Mouse (Mus musculus): ENCODE results near the gene Myocd. TPM values are rescaled to one million over a fixed set of nuclear protein-coding genes. Genes with fewer than 3 reads are reported as not detected.

Gene Myocd
- total RNA-seq, 2 experiments from 2014 or later = not detected

GRCm38 (mm10) chr11:65214954-65215629 lies 54.7 kb downstream of the Myocd start:
- ATAC-seq (replicated peaks; ENCODE audit: poor library complexity) = no peak

GRCm38 (mm10) chr11:65213806-65214205 lies 56.0 kb downstream of the Myocd start:
- no peak for ATAC-seq (replicated peaks; ENCODE audit: poor library complexity)

GRCm38 (mm10) chr11:65211701-65212100 lies 58.1 kb downstream of the Myocd start:
- no peak for ATAC-seq (replicated peaks; ENCODE audit: poor library complexity)

GRCm38 (mm10) chr11:65209441-65209840 lies 60.3 kb downstream of the Myocd start:
- ATAC-seq (replicated peaks; ENCODE audit: poor library complexity) = no peak

- ATAC-seq (replicated peaks; ENCODE audit: poor library complexity) = no peak
Observed at GRCm38 (mm10) chr11:65205306-65205705, 64.5 kb downstream of the Myocd start.

GRCm38 (mm10) chr11:65204651-65205050 lies 65.1 kb downstream of the Myocd start:
- no peak for ATAC-seq (replicated peaks; ENCODE audit: poor library complexity)

- ATAC-seq (replicated peaks; ENCODE audit: poor library complexity) = no peak
Observed at GRCm38 (mm10) chr11:65203020-65203419, 66.8 kb downstream of the Myocd start.

- ATAC-seq (replicated peaks; ENCODE audit: poor library complexity) = no peak
Observed at GRCm38 (mm10) chr11:65202236-65202635, 67.6 kb downstream of the Myocd start.

GRCm38 (mm10) chr11:65198026-65198425 lies 71.8 kb downstream of the Myocd start:
- no peak for ATAC-seq (replicated peaks; ENCODE audit: poor library complexity)

GRCm38 (mm10) chr11:65197280-65197679 lies 72.5 kb downstream of the Myocd start:
- ATAC-seq (replicated peaks; ENCODE audit: poor library complexity) = peak; percentile 79

GRCm38 (mm10) chr11:65186974-65187373 lies 82.8 kb downstream of the Myocd start:
- no peak for ATAC-seq (replicated peaks; ENCODE audit: poor library complexity)

- ATAC-seq (replicated peaks; ENCODE audit: poor library complexity) = no peak
Observed at GRCm38 (mm10) chr11:65185114-65185513, 84.7 kb downstream of the Myocd start.

GRCm38 (mm10) chr11:65170121-65170750 lies 99.6 kb downstream of the Myocd start:
- ATAC-seq (replicated peaks; ENCODE audit: poor library complexity) = no peak

GRCm38 (mm10) chr11:65162767-65163120 lies 107.0 kb downstream of the Myocd start, which contains the start of gene Arhgap44:
Gene Arhgap44 (minus strand): TSS chr11:65162961.
- ATAC-seq (replicated peaks; ENCODE audit: poor library complexity) = no peak

GRCm38 (mm10) chr11:65161881-65162766 lies 107.7 kb downstream of the Myocd start:
- no peak for ATAC-seq (replicated peaks; ENCODE audit: poor library complexity)

GRCm38 (mm10) chr11:65160991-65161880 lies 108.6 kb downstream of the Myocd start:
- ATAC-seq (replicated peaks; ENCODE audit: poor library complexity) = no peak

- no peak for ATAC-seq (replicated peaks; ENCODE audit: poor library complexity)
Observed at GRCm38 (mm10) chr11:65159791-65160190, 110.0 kb downstream of the Myocd start, which contains the start of gene 1700086D15Rik. Gene 1700086D15Rik (minus strand): TSS chr11:65159891.

GRCm38 (mm10) chr11:65158658-65158990 lies 111.2 kb downstream of the Myocd start:
- ATAC-seq (replicated peaks; ENCODE audit: poor library complexity) = no peak

GRCm38 (mm10) chr11:65157966-65158657 lies 111.7 kb downstream of the Myocd start:
- ATAC-seq (replicated peaks; ENCODE audit: poor library complexity) = no peak

- no peak for ATAC-seq (replicated peaks; ENCODE audit: poor library complexity)
Observed at GRCm38 (mm10) chr11:65153006-65153405, 116.8 kb downstream of the Myocd start.
